Mouse (Mus musculus) mouse embryonic stem cell (cell line): ENCODE results near the gene Nacc1.

Source experiments
- in situ Hi-C, 2 experiments: fragments of 300-500 bp; cut with MboI; formaldehyde crosslinking; loops; 1 replicate in 1 of 2; 3 replicates in 1 of 2; pipeline ENCODE4 v1.14.3; 2019 to 2020; ENCODE audit warnings: low sequenced_read_pairs in 2 of 2, low pct_unique_long_range_greater_than_20kb in 1 of 2, mixed read lengths in 1 of 2; ENCODE audit not compliant: unreplicated experiment in 1 of 2

The Nacc1 gene

GRCm38 (mm10) chr8:84657203-84657602 is 30.5 kb downstream of the Nacc1 start:
- in situ Hi-C loops = no loop called here

GRCm38 (mm10) chr8:84656641-84657126 is 31.0 kb downstream of the Nacc1 start:
- in situ Hi-C loops = no loop called here

GRCm38 (mm10) chr8:84656191-84656525 is 31.5 kb downstream of the Nacc1 start:
- in situ Hi-C loops = no loop called here

- in situ Hi-C loops = no loop called here
These were observed 32.1 kb downstream of the Nacc1 start for GRCm38 (mm10) chr8:84655336-84656190.

- in situ Hi-C loops = no loop called here
These were observed 33.1 kb downstream of the Nacc1 start for GRCm38 (mm10) chr8:84654597-84654996.

- in situ Hi-C loops = no loop called here
These were observed 34.5 kb downstream of the Nacc1 start for GRCm38 (mm10) chr8:84653092-84653631.

GRCm38 (mm10) chr8:84650213-84650612 is 37.4 kb downstream of the Nacc1 start:
- in situ Hi-C loops = no loop called here

GRCm38 (mm10) chr8:84647461-84647901 is 40.2 kb downstream of the Nacc1 start:
- in situ Hi-C loops = no loop called here

- in situ Hi-C loops = no loop called here
These were observed 40.9 kb downstream of the Nacc1 start for GRCm38 (mm10) chr8:84646800-84647199.

GRCm38 (mm10) chr8:84643019-84643418 is 44.6 kb downstream of the Nacc1 start:
- in situ Hi-C loops = no loop called here

GRCm38 (mm10) chr8:84641578-84642361 is 45.9 kb downstream of the Nacc1 start:
- in situ Hi-C loops = no loop called here

- in situ Hi-C loops = no loop called here
These were observed 46.9 kb downstream of the Nacc1 start for GRCm38 (mm10) chr8:84640617-84641294.

- in situ Hi-C loops = no loop called here
These were observed 47.6 kb downstream of the Nacc1 start for GRCm38 (mm10) chr8:84640010-84640588.

- in situ Hi-C loops = no loop called here
These were observed 48.3 kb downstream of the Nacc1 start for GRCm38 (mm10) chr8:84639162-84640009.

- in situ Hi-C loops = no loop called here
These were observed 49.0 kb downstream of the Nacc1 start for GRCm38 (mm10) chr8:84638555-84639161.

- in situ Hi-C loops = no loop called here
These were observed 49.6 kb downstream of the Nacc1 start for GRCm38 (mm10) chr8:84637946-84638554.
